Mouse (Mus musculus) adrenal gland, postnatal 25 days (tissue): Measurements from ENCODE around the gene Slco3a1. TPM values are rescaled to one million over a fixed set of nuclear protein-coding genes. Genes with fewer than 3 reads are reported as not detected.
"Not testable (repeated sequence)": the region's sequence is repeated elsewhere in the genome, so short reads cannot be mapped to it uniquely, and the experiment has no call there.

Source experiments
- DNase-seq: peaks from one replicate; pipeline ENCODE4 v3.0.0; 2021; ENCODE audit warnings: mixed read lengths
- total RNA-seq: library from RNA; stranded (reverse); gene quantifications from 2 replicates; pipeline ENCODE4 v1.2.3, GENCODE M21; 2021

Slco3a1 gene
- total RNA-seq, 1 experiment from 2014 or later, result 37.3 TPM

GRCm38 (mm10) chr7:74429252-74429651, 125.3 kb downstream of the Slco3a1 start:
- no peak for DNase-seq

DNA sequence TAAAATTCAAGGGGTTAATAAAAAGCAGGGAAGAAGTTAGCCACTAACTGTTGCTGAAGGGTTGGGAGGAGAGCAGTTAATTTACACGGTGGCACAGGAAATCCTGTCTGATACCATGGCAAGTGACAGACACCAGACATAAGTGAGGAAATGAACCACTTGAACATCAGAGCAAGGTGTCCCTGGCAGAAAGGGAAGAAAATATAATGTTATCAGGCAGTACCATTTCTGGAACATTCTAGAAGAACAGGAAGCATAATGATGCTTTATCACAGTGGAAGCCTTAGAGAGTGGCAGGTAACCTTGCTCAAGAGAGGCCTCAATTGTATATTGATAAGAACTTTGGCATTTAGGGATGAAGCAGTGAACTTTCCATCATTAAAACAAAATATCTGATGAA, 127.4 kb downstream of the Slco3a1 start:
- no peak for DNase-seq

DNA sequence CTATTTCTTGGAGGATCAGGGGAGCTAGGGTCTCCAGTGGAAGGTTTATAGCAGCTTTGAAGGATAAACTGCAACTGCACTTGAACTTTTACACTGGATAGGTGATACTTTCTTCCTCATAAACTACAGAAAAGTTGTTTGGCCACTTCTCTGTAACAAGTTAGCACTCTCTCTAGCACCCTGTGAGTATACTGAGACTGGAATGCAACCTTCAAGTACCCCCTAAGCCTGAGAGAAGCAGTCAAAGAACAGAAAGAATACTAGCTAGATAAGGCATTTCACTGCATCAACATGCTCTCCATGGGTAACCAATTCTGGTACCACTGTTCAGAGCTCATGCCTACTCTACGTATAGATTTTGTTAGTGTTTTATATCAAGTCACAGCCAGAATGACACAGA, 128.6 kb downstream of the Slco3a1 start:
- DNase-seq, result no peak

GRCm38 (mm10) chr7:74423928-74424850, 130.4 kb downstream of the Slco3a1 start:
- DNase-seq, result no peak

GRCm38 (mm10) chr7:74423316-74423715, 131.3 kb downstream of the Slco3a1 start:
- no peak for DNase-seq

- DNase-seq, result no peak
Measured at GRCm38 (mm10) chr7:74422731-74423130, 131.8 kb downstream of the Slco3a1 start.

GRCm38 (mm10) chr7:74422002-74422401, 132.6 kb downstream of the Slco3a1 start:
- DNase-seq, result no peak

DNA sequence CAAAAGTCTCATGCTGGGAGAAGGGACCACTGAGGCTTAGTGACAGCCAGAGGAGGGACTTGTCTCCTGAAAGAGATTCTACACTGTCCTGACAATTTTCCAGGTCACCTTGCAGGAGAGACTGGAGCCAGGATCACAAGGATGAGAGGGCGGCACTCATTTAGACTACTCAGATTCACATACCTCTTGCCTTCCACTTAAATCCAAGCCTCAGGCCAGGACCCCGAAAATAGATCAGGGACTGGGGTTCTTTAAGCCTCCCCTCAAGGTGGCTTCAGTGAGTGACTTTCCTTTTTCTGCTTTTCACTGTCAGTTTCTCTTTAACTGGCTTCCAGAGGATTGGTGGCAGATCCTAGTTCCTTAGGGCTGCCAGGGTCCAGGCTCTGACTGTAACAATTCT, 133.0 kb downstream of the Slco3a1 start:
- no peak for DNase-seq

DNA sequence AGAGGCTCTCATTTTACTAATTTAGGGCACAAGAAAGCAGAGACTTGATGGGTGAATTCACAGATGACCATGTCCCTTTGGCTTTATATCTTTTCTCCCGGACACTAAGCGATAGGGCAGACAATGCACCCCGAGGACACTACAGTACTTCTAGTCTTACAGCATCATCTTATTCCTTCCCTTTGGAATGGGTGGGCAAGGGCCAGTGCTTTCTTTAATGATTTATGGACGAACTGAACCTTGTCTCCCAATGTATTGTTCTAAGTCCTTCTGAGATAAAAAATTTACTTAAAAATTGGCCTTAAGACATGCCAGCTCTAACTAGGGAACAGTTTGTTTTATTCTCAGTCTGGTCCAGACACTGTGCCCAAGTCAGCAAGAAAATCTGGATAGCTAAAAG, 134.9 kb downstream of the Slco3a1 start:
- no peak for DNase-seq

- DNase-seq, result no peak
Measured at GRCm38 (mm10) chr7:74417009-74417408, 137.6 kb downstream of the Slco3a1 start.

DNA sequence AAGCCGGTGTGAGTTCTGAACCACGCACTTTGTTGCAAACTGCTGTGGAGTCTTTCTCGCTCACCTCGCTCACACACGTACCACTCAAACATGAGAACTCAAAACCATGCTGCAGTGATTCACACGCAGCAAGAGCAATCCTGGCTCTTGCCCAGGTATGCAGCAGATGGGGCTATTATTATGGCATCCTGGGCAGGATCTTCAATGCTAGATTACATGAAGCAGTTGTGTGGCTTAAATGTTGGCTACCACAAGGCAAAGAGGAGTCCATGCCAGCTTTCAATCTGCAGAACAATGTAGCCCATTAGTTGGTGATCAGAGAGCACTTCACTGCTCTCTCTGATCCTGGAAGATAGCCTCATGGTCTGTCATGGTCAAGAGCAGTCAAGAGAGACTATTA, 139.3 kb downstream of the Slco3a1 start:
- no peak for DNase-seq

DNA sequence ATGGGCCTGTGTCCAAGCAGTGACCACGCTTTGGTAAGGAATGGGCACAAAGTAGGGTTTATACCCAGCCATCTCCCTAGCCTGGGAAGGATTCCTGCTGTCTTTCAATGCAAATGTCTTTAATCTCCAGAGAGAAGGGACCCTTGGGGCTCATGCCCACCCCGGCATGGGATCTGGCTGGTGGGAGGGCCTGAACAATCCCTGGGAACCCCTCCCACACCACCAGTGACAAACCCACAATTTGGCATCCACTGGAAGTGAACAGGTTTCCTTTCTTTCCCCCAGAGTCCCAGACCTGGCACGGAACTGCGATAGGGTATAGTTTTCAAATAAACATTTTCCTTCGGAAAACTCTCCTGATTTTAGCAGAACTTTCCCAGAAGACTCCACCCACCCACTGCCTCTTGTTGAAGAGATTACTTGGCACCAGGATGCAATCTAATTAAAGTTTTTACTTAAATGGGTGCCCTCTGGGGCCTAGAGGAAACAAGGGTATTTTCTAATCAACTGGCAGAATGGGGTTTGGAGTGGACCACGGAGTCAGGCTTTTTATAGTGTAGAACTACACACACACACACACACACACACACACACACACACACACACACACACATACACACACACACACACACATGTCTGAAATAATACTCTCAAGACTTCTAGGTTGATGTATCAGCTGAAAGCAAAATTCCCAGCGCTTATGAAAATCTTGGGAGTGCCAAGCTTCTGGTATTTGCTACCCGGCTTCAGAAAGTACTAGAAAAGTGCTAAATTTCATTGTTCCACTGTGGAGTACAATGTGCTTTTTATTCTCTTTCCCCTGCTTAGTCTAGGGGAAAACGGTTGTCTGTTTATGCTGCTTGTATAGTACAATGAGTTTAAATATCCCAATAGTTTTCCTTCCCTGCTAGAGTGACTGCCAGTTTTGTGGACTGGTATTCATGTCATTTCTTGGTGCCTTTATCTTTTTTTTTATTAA, 140.6 kb downstream of the Slco3a1 start:
- no peak for DNase-seq

DNA sequence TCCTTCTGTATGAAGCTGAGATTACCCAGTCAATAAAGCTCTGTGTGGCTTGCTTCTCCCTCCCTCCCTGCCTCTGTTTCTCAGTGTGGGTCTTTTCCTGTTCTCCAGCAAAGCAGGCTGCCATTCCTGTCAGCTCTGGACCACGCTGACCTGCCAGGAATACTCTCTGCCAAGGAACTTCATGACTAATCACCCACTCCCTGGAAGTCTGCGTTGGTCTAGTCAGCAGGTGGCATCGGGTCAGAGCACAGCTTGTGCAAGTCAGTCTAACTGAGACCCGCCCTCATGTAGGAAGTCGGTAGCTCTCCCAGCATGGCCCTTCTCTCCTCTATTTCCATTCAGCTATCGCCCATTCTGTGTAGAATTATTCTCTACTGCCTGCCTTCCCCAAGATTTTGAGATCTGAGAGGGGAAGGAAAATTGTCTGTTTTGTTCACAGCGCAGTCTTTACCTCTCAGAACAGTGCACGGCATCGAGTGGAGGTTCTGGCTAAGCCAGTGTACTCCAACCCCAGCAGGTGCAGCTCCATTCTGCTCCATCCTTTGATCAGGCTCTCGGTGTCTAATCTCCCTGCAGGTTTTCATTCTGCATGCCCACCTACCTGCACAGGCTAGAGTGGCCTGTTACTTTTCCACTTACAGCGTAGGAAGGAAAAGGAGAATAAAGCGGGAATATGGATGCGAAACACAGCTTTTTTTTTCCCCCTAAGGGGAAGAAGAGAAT, 145.8 kb downstream of the Slco3a1 start:
- DNase-seq, result no peak

DNA sequence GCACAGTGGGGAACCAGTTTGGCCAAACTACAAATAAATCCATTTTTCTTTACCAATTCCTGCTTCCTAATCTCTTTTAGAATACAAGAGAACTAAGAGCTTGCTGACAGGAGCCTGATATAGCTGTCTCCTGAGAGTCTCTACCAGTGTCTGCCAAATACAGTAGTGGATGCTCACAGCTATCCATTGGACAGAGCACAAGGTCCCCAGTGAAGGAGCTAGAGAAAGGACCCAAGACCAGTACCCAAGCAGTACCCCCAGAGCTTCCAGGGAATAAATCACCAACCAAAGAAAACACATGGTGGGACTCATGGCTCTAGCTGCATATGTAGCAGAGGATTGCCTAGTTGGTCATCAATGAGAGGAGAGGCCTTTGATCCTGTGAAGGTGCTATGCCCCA, 146.7 kb downstream of the Slco3a1 start:
- DNase-seq, result not testable (repeated sequence)

DNA sequence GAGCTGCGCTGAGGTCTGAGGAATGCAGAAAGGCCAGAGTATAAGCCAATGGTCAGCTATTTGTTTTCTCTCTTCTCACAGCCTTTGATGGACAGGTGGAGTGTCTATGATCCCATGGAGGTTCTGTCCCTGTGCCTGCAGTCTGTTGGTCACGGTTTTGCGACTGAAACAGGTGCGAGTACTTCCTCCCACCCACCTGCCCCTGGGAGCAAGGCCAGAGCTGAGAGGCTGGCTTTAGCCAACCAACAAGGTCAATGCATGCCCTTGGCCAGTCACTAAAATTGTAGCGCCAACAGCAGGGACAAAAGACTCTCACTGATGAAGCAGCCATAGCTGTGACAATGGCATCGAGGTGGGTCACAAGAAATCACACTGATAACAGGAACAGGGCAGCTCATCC, 154.9 kb downstream of the Slco3a1 start:
- DNase-seq, result no peak

- no peak for DNase-seq
Measured at GRCm38 (mm10) chr7:74399154-74399553, 155.4 kb downstream of the Slco3a1 start.

- no peak for DNase-seq
Measured at GRCm38 (mm10) chr7:74398326-74398725, 156.3 kb downstream of the Slco3a1 start.

DNA sequence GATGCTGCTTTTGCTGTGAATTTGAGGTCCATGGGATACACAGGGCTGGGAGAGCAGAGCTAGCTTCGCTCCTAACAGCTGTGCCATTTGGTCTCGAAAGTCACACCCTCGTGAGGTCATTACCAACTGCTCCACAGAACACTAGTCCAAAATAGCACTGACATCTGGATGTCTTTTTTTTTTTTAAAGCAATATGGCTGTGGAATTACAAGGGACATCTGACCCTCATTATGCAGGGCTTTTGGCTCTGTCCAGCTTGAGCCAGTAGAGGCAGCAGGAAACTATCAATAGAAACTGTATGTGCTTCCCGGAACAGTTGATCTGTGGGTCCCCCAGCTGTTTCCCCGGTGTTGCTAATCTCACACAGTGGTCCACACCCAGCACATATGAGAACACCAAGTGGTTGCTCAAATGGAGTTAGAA, 163.1 kb downstream of the Slco3a1 start:
- DNase-seq, result no peak

DNA sequence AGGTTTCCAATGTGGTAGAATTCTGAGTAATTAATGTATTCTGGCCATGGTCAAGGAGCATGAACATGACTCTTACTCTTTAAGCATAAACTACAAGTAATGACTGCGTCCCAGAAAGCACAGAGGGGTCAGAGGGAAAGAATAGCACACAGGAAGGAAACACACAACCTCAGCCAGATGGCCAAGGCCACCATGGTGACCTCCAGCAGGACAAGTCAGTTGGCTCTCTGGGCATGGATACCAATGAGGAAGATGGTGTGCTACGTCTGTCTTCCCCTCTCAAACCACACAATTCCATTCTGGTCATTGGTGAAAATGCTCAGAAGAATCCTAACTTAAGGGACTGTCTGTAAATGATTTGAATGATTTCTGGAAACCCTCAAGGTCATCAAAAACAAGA, 165.0 kb downstream of the Slco3a1 start:
- no peak for DNase-seq

DNA sequence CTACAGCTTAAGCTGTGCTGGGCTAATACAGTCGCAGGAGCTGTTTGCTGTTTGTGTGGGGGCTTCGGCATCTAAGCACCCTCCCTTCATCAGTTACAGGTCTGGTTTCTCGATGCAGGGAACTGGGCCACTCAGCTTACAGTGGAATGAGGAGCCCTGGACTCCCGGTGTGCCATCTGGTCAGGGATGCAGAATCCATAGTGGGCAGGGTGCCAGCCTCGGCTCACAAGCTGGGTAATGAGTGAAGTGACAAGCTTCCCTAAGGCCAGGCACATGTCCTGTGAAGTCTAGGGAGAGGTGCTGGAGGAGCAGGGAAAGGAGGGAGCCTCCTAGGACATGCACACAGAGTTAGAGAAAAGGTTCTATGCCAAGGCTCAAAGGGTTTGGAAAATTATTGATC, 168.3 kb downstream of the Slco3a1 start:
- peak; percentile 44 for DNase-seq

GRCm38 (mm10) chr7:74383040-74383666, 171.4 kb downstream of the Slco3a1 start:
- DNase-seq, result no peak

- no peak for DNase-seq
Measured at GRCm38 (mm10) chr7:74382286-74382685, 172.3 kb downstream of the Slco3a1 start.
